Mouse (Mus musculus) CD4-positive helper T cell, adult 2 months (primary cell): ENCODE results near the gene Unkl.
"Not testable (repeated sequence)": the region's sequence is repeated elsewhere in the genome, so short reads cannot be mapped to it uniquely, and the experiment has no call there.

Experiments used
- DNase-seq: peaks from one replicate; pipeline ENCODE4 v3.0.0-alpha.2; 2012; ENCODE audit warnings: low read depth, missing footprints, low spot score

Unkl gene

DNA sequence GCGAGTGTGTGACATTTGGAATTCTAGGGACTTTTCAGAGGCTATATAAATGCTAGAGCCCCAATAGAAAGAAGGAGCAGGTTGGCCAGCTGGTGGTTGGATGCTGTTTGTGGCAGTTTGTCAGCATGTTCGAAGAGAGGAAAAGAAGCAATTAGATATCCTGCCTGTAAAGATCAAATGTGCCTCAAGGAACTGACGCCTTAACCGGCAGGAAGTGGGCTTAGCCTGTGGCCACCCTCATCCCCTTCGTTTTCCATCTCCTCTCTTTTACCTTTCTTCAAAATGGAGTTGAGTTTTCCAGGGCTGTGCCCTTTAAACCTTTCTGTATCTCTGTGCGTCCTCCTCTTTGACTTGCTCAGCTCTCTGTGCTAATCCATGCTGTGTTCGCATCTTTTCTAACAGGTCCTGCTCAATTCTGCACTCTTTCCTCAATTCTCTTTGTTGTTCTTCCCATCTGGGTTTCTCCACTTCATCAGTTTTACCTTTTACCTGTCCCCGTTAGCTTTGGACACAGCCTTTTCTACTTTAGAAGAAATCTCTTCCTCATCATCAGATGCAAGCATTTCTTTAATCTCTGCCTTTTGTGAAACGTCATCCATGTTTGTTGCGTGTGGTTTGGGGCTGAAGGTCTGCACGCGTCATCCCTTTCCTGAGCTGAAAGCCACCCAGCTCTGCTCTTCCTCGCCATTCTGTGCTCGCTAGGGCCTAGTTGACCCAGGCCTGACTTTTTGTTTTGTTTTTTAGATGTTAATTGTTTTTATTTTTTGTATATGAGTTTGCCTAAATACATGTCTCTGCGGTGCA lies 31.5 kb downstream of the Unkl start:
- peak; percentile 79 for DNase-seq

DNA sequence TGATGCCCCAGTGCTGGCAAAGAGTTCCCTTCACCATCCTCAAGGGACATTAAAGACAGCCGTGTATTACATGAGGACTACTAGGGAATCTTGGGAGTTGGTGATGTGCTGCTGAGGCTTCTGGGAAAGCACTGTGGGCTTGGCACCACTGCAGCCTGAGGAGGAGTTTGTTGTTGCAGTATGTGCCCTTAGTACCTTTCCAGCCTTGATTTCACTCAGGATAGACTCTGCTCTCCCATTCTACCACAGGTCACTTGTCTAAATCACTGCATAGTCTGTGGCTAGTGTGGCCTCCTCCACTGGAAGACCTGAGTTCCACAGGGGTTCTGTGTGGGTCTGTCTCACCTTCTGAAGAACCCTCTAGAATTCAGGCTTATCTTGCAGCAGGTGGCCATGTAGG lies 32.5 kb downstream of the Unkl start:
- no peak for DNase-seq

DNA sequence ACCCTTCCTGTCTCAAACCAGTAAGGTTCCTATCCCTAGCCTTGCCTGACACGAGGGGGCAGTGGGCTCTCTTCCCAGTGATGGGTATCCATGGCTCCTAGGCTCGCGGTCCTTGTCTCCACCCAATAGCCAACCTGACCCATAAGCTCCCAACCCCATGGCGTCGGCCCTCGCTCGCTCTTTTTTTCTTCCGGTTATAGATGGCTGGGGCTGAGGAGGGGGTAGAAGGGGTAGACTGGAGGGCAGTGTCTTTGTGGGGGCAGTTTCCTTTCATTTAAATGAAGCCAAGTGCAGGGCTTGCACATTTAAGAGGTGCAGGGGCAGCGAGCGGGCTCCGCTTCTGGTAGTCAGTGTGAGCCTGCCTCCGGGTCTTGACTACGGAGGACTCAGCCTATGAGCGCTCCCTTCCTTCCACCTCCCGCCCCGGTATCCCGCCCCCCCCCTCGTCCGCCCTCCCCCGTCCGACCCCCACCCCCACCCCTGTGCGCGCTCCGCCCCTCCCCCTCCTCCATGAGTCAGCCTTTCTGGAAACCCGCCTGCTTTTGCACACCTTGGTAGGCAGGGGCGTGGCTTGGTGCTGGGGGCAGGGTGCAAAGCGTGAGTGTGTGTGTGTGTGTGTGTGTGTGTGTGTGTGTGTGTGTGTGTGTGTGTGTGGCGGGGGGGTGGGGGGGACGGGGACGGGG lies 33.8 kb downstream of the Unkl start:
- DNase-seq: peak; percentile 88

DNA sequence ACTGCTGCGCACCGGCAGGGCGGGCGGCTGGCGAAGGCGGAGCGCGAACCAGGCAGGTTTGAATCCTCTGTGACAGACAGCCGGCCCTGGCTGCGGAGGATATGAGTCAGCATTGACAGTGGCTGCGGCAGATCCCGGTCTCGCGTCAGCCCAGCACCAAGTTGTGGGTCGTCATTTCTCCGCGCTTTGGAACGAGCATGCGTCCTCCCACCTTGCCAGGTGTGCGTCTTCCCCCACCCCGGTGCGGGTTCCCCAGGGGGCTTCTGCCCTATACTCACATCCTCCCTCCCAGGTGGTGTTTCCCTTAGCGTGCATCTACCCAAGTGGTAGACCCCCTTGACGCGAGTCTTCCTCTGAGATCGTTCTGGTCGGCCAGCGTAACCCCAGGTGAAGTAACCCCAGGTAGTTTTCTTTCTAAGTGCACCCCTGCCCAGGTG lies 34.3 kb downstream of the Unkl start:
- DNase-seq: peak; percentile 76

DNA sequence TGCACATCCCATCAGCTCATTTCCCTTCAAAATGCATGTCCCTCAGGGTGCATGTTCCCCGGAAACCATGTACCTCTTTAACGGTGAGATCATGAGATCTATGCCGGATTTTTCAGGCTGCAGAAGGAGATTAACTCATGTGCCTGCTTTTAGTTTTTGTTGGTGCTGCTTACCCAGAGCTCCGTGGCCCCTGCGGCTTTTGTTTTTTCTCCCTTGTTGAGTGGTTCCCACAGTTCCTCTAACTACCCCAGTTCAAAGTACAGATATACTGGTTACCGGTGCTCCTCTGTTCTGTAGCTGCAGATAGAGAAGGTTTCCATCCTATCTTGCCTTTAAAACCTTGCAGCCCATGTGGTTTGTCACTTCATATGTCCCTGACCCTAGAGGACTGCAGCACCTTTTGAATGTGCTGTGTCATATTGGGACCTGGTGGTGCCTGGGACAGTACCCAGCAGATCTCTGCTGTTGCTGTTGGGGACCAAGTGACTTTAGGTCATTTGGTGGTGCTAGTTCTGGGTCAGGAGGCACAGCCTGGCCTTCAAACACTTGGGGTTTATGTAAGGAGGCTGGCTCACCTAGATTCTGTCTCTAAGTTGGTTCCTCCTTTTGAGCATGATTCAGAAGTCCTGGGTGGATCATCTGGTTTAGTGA lies 34.9 kb downstream of the Unkl start:
- peak; percentile 63 for DNase-seq

DNA sequence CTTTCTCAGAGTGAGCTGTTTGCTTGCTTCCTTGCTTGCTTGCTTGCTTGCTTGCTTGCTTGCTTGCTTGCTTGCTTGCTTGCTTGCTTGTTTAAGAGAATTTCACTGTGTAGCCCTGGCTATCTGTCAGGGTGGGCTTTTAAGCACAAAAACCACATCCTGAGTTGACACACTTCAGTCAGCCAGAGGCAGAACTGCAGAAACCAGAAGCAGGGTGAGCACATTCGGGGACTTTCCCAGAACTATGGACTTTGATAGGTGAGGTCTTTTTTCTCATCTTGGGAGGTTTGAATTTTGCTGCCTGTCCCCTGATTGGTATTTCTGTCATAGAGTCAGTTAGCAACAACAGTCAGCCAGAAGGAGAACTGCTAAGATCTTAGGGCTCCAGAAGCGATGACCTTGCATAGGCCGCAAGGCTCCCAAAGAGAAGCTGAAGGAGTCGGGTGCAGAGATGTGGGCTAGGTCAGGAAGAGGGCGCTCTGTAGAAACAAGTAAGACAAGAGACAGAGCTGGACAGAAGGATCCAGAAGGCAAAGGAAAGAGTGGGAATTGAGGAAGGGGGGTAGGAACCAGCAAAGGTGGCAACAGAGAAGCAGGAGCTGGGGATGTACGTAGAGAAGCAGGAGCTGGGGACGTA lies 36.5 kb downstream of the Unkl start:
- peak; percentile 89 for DNase-seq

DNA sequence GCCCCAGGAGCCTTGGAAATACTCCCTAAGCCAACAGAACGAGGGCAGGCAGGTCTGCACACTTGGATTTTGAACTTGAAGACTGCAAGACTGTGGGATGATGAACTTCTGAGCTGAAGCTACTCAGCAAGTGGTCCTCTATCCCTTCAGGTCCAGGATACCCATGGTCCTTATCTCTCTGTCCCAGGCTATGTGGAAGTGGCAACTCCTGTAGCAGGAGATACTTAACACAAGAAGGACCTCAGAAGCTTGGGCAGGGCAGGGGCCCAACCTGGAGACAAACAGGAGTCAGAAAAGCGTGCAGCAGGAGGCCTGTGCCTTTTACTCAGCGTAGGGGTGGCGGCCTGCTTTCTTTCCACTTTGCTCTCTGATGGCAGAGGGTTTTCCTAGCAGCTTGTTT lies 37.5 kb downstream of the Unkl start:
- no peak for DNase-seq

DNA sequence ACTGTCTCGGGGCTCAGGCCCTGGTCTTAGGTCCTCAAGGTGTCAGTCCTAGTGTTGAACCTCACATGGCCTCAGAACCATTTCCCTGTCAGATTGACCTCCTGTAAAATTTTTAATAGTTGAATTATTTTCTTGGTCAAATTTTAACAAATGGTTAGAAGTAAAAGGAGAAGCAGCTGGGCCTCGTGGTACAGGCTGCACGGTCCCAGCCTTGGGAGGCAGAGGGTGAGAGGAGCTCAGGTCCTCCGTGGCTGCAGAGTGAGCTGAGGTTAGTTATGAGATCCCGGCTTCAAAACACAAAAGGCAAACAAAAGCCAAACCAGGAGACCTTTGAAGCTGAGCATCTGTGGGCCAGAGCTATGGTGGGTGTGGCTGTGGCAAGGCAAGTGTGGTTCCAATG lies 39.8 kb downstream of the Unkl start:
- DNase-seq: no peak

DNA sequence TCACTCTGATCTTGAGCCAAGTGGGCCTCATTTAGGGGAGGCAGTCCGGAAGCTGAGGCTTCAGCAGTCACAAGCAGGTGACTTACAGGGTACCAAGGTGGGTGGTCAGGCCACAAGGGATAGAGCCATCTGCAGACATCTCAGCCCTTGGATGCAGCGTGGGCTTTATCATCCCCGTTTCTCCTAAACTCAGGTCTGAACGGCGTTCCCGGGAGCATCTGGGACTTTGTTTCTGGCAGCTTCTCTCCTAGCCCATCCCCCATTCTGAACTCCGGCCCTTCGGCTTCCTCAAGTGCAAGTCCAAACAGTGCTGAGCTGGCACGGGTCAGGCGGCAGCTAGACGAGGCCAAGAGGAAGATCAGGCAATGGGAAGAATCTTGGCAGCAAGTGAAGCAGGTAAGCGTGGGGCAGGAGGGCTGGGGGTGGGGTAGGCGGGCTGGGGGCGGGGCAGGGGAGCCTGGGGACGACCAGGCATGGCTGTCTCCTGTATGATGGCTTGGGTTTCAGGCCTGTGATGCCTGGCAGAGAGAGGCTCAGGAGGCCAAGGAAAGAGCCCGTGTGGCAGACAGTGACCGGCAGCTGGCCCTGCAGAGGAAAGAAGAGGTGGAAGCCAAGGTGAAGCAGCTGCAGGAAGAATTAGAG lies 41.9 kb downstream of the Unkl start:
- DNase-seq: not testable (repeated sequence)

DNA sequence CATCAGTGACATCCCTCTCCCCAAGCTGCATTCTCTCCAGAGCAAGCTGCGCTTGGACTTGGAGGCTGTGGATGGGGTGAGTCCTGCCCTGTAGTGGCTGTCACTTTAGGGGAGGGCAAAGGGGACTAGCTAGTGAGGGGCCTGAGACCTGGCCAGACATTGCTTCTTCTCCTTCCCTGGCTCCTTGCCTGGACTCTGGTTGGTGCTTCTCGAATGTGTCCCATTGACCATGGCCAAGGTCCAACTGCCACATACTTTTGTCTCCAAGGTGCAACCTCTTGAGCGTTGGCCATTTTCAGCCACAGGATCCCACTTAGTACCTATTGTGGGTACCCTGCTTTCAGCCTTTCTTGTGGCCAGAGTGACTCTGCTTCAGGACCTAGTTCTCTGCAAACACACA lies 42.5 kb downstream of the Unkl start:
- DNase-seq: no peak

DNA sequence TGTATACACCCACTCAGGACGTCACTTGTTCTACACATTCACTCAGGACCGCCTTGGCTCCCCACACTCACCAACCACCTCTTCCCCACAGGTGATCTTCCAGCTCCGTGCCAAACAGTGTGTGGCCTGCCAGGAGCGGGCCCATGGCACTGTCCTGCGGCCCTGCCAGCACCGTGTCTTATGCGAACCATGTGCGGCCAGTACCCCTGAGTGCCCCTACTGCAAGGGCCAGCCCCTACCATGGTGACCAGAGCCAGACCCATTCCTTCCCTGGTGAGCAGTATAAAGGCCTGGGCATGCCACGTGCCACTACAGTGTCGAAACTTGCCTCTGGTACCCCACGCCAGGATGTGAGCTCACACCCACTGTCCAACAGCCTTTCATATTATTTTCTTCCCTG lies 43.4 kb downstream of the Unkl start:
- DNase-seq: not testable (repeated sequence)

DNA sequence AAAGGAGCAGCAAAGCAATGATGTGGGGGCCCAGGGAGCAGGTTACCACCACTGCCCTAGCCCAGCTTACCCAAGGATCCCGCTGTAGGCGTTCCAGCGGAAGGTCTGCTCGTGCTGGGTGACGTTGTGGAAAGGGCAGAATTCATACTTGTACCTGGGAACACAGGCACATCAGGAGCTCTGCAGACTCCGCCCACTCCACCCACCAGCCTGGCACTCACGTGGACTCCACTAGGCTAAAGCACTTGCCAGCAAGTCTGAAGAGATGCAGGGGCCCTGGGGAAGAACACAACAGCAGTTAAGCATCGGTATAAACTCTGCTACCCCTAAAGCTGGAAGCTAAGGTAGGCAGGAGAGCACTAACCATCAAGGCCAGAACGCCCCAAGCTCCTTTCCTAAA lies 47.4 kb downstream of the Unkl start:
- no peak for DNase-seq

DNA sequence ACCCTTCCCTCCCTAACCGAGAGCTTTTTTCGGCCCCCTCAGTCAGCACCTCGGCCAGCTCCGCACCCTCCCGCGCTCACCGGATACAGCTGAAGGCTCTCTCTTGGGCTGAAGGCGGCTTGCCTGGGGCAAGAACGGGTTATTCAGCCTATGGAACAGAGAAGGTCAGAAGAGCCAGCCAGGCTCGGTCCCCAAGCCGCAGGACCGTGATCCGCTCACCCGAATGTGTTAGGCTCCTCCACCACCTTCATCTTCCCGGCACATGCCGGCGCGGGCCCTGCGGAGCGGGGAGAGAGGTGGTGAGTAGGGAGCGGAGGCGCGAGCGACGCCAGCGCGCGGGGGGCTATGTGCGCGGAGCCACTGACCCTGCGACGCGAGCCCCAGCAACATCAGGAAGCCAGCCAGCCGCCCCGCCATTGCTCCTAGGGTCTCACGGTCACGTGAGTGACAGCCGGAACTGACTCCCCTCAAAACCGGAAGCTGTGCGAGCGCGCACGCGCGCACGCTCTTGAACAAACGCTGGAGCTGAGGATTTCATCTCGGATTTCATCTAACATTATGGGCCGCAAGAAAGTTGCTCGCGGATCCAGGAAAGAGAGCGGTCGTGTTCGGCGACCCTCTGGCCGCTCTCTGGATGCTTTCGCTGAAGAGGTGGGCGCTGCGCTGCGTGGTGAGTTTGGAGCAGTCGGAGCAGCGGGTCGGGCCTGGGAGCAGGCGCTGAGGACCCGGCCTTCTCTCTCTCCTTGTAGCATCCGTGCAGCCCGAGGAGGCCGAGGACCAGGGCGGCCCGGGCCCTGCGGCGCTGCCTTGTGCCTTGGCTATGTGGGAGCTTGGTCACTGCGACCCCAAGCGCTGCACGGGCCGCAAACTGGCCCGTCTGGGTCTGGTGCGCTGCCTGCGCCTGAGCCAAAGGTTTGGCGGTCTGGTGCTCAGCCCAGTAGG lies 51.8 kb downstream of the Unkl start, which contains the start of the genes Gnptg and Tsr3:
Gene Gnptg, minus strand, starts transcription at position 430 of the 942 bp plus-strand sequence.
Gene Tsr3, plus strand, starts transcription at position 476 of the 942 bp plus-strand sequence.
- DNase-seq: peak; percentile 94

DNA sequence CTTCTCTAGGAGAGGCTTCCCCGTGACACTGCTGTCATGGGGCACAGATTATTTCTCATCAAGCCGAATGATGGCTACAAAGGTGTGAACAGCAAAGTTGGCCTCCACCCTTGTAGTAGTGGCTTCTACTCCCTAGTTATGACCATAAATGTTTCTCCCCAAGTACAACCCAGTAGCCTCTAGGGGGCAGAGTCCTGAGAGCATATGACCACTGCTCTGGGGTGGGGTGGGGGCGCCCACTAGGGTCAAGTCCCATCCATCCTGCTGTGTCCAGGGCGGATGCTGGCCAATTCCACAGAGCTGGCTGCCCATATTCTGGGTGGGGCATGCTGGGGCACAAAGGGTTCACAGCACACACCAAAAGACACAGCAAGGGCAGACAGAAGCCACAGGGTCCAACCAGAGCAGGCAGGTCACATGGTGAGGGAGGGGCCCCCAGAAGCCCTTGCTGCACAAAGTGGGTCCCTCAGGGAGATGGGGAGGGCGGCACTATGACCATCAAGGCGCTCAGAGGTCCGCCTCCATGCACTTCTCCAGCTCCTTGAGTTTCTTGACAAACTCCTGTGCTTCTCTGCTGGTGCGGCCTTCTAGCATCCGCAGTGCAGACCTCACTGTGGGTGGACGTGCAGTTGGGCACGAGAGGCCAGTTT lies 55.1 kb downstream of the Unkl start:
- DNase-seq: no peak

DNA sequence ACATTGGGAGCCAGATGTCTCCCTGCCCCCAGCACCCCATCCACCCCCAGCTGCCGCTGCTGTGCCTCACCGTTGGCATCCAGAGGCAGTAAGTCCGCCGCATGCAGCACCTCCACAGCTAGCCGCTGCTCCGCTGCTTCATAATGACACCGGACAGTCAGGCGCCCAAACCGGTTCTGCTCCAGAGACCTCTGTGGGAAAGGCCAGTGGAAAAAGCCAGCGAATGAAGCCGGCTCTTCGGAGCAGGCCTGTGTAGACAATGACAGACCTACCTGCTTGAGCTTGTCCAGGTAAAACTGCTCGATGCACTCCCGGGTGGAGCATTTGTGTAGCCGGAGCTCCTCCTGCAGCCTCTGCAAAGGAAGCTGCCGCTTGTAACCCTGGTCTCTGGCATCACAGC lies 56.0 kb downstream of the Unkl start:
- no peak for DNase-seq

DNA sequence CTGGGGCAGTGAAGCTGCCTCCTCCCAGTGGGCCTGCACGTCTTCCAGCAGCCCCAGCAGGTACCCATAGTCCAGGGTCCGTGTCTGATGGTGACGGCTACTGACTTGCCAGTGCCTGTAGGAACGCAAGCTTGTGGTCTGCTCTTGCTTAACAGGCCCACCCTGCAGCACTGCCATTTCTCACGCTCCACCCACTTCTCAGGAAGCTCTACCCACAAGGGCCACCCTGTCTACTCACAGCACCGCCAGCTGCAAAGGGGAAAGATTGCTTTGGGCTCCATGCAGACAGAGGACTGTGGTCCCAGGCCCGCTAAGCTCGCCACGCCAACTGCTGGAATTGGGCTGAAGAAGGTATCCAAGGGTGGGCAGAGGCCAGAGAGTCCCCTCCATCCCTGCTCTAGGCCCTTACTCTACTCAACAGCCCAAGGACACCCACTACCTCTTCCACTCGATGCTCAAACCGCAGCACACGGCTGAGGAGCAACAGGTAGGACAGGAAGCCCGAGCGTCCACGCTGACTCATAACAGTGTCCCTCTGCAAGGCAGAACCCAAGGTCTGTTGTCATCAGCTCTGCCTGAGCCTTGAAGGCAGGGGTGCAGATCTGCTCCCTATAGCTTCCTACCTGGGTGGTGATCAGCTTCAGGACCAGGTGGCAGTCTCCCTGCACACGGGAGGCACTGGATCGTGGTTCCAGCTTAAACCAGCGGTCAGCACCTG lies 60.0 kb downstream of the Unkl start:
- peak; percentile 62 for DNase-seq

DNA sequence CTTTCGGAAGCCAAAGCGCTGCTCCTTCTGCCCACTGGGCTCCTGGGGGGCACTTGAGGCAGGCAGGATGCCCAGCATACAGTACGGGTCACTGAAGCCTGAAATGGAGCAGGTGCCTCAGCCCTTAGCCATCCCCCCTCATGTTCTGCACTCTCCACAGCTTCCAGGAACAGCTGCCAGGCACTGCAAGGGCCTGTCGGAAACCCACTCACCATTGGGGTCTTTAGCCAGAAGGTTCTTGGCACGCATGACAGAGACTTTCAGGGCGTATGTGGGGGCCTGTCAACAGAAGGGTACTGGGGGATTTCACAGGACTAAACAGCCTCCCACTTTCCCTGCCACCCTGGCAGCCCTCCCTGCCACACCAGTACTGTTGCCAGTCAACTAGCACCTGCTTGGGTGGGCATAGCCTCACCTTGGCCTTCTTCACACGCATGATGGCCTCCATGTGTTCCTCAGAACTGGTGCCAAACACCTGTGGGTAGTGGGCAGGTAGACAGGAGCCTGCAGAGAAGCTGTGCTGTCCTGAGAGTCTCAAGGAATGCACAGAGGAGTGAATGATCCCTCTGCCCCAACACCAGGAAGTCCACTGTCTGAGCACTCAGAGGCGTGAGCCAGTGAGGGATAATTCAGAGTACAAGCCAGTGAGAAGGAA lies 62.1 kb downstream of the Unkl start:
- DNase-seq: no peak

DNA sequence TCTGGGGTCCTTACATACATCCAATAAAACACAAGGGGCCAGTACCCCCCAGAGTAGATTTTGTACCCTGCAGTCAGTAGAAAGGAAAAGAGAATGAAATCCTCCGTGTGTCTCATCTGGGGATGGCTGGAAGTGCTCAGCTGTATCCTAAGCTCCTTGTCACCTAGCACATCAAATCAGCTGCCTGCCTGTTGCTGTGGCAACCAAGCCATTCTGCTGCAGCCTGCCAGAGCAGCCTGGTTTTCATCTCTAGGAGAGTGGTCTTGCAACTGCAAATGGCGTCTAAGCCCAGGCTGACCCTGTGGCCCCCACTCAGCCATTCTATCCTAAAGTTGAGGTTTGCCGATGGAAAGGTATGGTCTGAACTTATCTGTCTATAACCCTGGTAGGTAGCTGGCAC lies 64.4 kb downstream of the Unkl start:
- DNase-seq: no peak

DNA sequence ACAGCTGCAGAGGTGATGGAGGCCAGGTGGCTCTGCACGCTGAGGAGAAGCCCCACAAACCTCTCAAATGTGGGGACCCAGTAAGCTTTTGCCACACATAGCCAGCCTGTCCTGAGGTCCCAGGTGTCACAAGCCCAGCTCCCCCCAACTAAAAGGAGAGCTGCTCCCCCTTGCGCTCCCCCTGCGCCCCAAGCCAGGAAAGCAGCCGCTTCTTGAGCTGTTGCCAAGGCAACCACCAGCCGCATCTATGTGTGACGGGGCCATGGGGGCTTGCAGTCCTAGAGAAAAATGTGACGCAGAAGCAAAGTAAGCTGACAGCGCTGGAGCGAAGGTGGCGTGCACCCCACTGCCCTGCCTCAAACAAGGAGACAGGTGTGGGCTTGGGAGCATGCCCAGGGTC lies 65.6 kb downstream of the Unkl start:
- no peak for DNase-seq
